In genomic region chr19:6389803-6390202, GRCm38 (mm10) we compare ENCODE assay signal across 8 mouse cellular contexts. TPM values are rescaled to one million over a fixed set of nuclear protein-coding genes. Genes with fewer than 3 reads are reported as not detected.
DNase-seq lines count a peak whose midpoint lies in the region; ATAC-seq and TF ChIP-seq lines count a peak whose summit lies in the region.

No protein-coding gene starts in this region.

- H3K9ac ChIP-seq in hindbrain, postnatal 0 days (replicated peaks; ENCODE audit: low read length) = peak overlapping the region; percentile 41

- H3K27ac ChIP-seq in gastrocnemius, adult 2 months = peak overlapping the region; percentile 98
- 0 out of 2 replicates have a peak overlapping the region, but pooled peaks have one; percentile 26 for H3K27ac ChIP-seq in hindbrain, postnatal 0 days

- no peaks in the 10 kb centered on the region for H3K36me3 ChIP-seq in hindbrain, postnatal 0 days (ENCODE audit: insufficient read depth, low read length)
- peaks cover 52% of the 10 kb centered on the region for H3K36me3 ChIP-seq in megakaryocyte, embryonic 14.5 days (replicated peaks; ENCODE audit: low read length)

- TF ChIP-seq CTCF in gastrocnemius, adult 2 months (IDR thresholded peaks at IDR 0.05) = no peak
- TF ChIP-seq CTCF in hindbrain, postnatal 0 days (IDR thresholded peaks at IDR 0.05; ENCODE audit: low read depth) = no peak

- 0 out of 2 replicates have a peak, but pooled peaks have one; percentile 26 for ATAC-seq in common myeloid progenitor, adult 5-6 weeks (replicated peaks; ENCODE audit: low read depth, poor library complexity, severe bottlenecking)
- peak; percentile 50; the same call in 1 of the 2 replicates for ATAC-seq in hindbrain, postnatal 0 days

- no peaks in the 10 kb centered on the region for H3K4me1 ChIP-seq in hindbrain, postnatal 0 days (ENCODE audit: insufficient read depth, low read length)
- peaks cover 70% of the 10 kb centered on the region for H3K4me1 ChIP-seq in megakaryocyte, embryonic 14.5 days

- WGBS in hindbrain, postnatal 0 days = 9% methylated on average over 16 of the region's 16 CpGs

- no peak for DNase-seq in gastrocnemius, adult 2 months
- no peak for DNase-seq in gastrocnemius, postnatal 36 days
- DNase-seq in hindbrain, postnatal 0 days (ENCODE audit: low spot score) = peak; percentile 48
- peak; percentile 67 for DNase-seq in thymus, postnatal 0 days (ENCODE audit: low spot score)
- DNase-seq in MN1 (ENCODE audit: low spot score) = no peak
- DNase-seq in ovary, postnatal 10 days (ENCODE audit: low spot score) = no peak

- peak overlapping the region; percentile 71 for H3K4me3 ChIP-seq in gastrocnemius, adult 2 months
- peak overlapping the region; percentile 27 for H3K4me3 ChIP-seq in hindbrain, postnatal 0 days (ENCODE audit: low read length)
- H3K4me3 ChIP-seq in megakaryocyte, embryonic 14.5 days (replicated peaks) = peak overlapping the region; percentile 85

- peak overlapping the region; percentile 55 for H3K4me2 ChIP-seq in hindbrain, postnatal 0 days (ENCODE audit: low read depth, low read length)

- intact Hi-C loops in gastrocnemius, adult 2 months (cut with DNase I) = no loop called here
- intact Hi-C loops in gastrocnemius, postnatal 36 days (cut with DNase I) = no loop called here

- no peaks in the 10 kb centered on the region for H3K27me3 ChIP-seq in hindbrain, postnatal 0 days (ENCODE audit: insufficient read depth, low read length)
- H3K27me3 ChIP-seq in megakaryocyte, embryonic 14.5 days (replicated peaks) = peaks cover 49% of the 10 kb centered on the region

- no peaks in the 10 kb centered on the region for H3K9me3 ChIP-seq in hindbrain, postnatal 0 days (ENCODE audit: low read length)
- H3K9me3 ChIP-seq in megakaryocyte, embryonic 14.5 days = no peaks in the 10 kb centered on the region

RNA-seq across cellular contexts. Expression of gene Pygm, which starts 5.6 kb away (rescaled TPM):
- over 10,000 TPM in 1 of 2 experiments, 1,000 to 10,000 TPM in 1; 6,181 to 10,031 TPM for total RNA-seq in gastrocnemius, adult 2 months (2021)
- 1,000 to 10,000 TPM; 7,725 to 8,373 TPM for total RNA-seq in gastrocnemius, postnatal 36 days (2021)
- total RNA-seq in common myeloid progenitor, adult 5-6 weeks (2017) = 0.10 and 0.87 TPM in 2 replicates
- 11.9 and 18.3 TPM in 2 replicates for total RNA-seq in hindbrain, postnatal 0 days (2014; rRNA removed)
- polyA plus RNA-seq in hindbrain, postnatal 0 days (2015; fragmentation: Nextera tagmentation; extraction: Ambion mirVana) = 10.4 and 12.6 TPM in 2 replicates
- 3.6 TPM in 1 of 2 replicates, not detected in the other for polyA plus RNA-seq in megakaryocyte, embryonic 14.5 days (2012; ENCODE audit: insufficient read depth, low replicate concordance)
- polyA plus RNA-seq in thymus, postnatal 0 days (2015; fragmentation: Nextera tagmentation; extraction: Ambion mirVana) = 4.2 and 6.3 TPM in 2 replicates

RNA-seq across cellular contexts. Expression of gene Rasgrp2, which starts 9.3 kb away (rescaled TPM):
- 10 to 100 TPM; 14.9 to 24.6 TPM for total RNA-seq in gastrocnemius, adult 2 months (2021)
- total RNA-seq in gastrocnemius, postnatal 36 days (2021) = 10 to 100 TPM; 11.6 to 25.4 TPM
- 116 and 137 TPM in 2 replicates for total RNA-seq in common myeloid progenitor, adult 5-6 weeks (2017)
- total RNA-seq in hindbrain, postnatal 0 days (2014; rRNA removed) = 250 and 283 TPM in 2 replicates
- 230 and 252 TPM in 2 replicates for polyA plus RNA-seq in hindbrain, postnatal 0 days (2015; fragmentation: Nextera tagmentation; extraction: Ambion mirVana)
- 458 and 696 TPM in 2 replicates for polyA plus RNA-seq in megakaryocyte, embryonic 14.5 days (2012; ENCODE audit: insufficient read depth, low replicate concordance)
- 195 and 206 TPM in 2 replicates for polyA plus RNA-seq in thymus, postnatal 0 days (2015; fragmentation: Nextera tagmentation; extraction: Ambion mirVana)

RNA-seq across cellular contexts. Expression of gene Sf1, which starts 26.3 kb away (rescaled TPM):
- total RNA-seq in gastrocnemius, adult 2 months (2021) = 10 to 100 TPM; 95.2 to 98.6 TPM
- 10 to 100 TPM; 75.8 to 84.5 TPM for total RNA-seq in gastrocnemius, postnatal 36 days (2021)
- 221 and 258 TPM in 2 replicates for total RNA-seq in common myeloid progenitor, adult 5-6 weeks (2017)
- total RNA-seq in hindbrain, postnatal 0 days (2014; rRNA removed) = 89.0 and 89.4 TPM in 2 replicates
- polyA plus RNA-seq in hindbrain, postnatal 0 days (2015; fragmentation: Nextera tagmentation; extraction: Ambion mirVana) = 80.2 and 84.9 TPM in 2 replicates
- polyA plus RNA-seq in megakaryocyte, embryonic 14.5 days (2012; ENCODE audit: insufficient read depth, low replicate concordance) = 1,025 and 2,643 TPM in 2 replicates
- 104 and 126 TPM in 2 replicates for polyA plus RNA-seq in thymus, postnatal 0 days (2015; fragmentation: Nextera tagmentation; extraction: Ambion mirVana)

RNA-seq across cellular contexts. Expression of gene Nrxn2, which starts 28.7 kb away (rescaled TPM):
- total RNA-seq in gastrocnemius, adult 2 months (2021) = 1 to 10 TPM in 1 of 2 experiments, under 1 TPM in 1; 0.77 to 2.0 TPM
- total RNA-seq in gastrocnemius, postnatal 36 days (2021) = 1 to 10 TPM; 1.4 to 1.7 TPM
- total RNA-seq in common myeloid progenitor, adult 5-6 weeks (2017) = not detected in 2 replicates
- total RNA-seq in hindbrain, postnatal 0 days (2014; rRNA removed) = 355 and 426 TPM in 2 replicates
- 54.4 and 60.4 TPM in 2 replicates for polyA plus RNA-seq in hindbrain, postnatal 0 days (2015; fragmentation: Nextera tagmentation; extraction: Ambion mirVana)
- polyA plus RNA-seq in megakaryocyte, embryonic 14.5 days (2012; ENCODE audit: insufficient read depth, low replicate concordance) = 0.62 and 1.5 TPM in 2 replicates
- 0.10 and 0.24 TPM in 2 replicates for polyA plus RNA-seq in thymus, postnatal 0 days (2015; fragmentation: Nextera tagmentation; extraction: Ambion mirVana)

RNA-seq across cellular contexts. Expression of gene Map4k2, which starts 48.9 kb away (rescaled TPM):
- 10 to 100 TPM; 13.1 to 14.2 TPM for total RNA-seq in gastrocnemius, adult 2 months (2021)
- total RNA-seq in gastrocnemius, postnatal 36 days (2021) = 10 to 100 TPM; 10.4 to 12.6 TPM
- 18.7 and 46.1 TPM in 2 replicates for total RNA-seq in common myeloid progenitor, adult 5-6 weeks (2017)
- total RNA-seq in hindbrain, postnatal 0 days (2014; rRNA removed) = 102 TPM in 2 replicates
- 18.6 and 21.4 TPM in 2 replicates for polyA plus RNA-seq in hindbrain, postnatal 0 days (2015; fragmentation: Nextera tagmentation; extraction: Ambion mirVana)
- 9.3 and 21.8 TPM in 2 replicates for polyA plus RNA-seq in megakaryocyte, embryonic 14.5 days (2012; ENCODE audit: insufficient read depth, low replicate concordance)
- 49.6 and 57.3 TPM in 2 replicates for polyA plus RNA-seq in thymus, postnatal 0 days (2015; fragmentation: Nextera tagmentation; extraction: Ambion mirVana)

Comparison
In these comparisons a context has a peak if more than half of its experiments do, and no peak if none do; other contexts are left out.
1. DNase-seq: peak in hindbrain, postnatal 0 days (single experiment) and thymus, postnatal 0 days (single experiment); none in gastrocnemius, adult 2 months (single experiment), gastrocnemius, postnatal 36 days (0 of 2), MN1 (single experiment) and ovary, postnatal 10 days (single experiment).
2. H3K4me3 ChIP-seq: peak in every context shown above with its lines; median percentile 85 in megakaryocyte, embryonic 14.5 days; 71 in gastrocnemius, adult 2 months; 27 in hindbrain, postnatal 0 days.
3. RNA of gene Pygm, which starts 5.6 kb away (total RNA-seq): 6,181 to 10,031 TPM in gastrocnemius, adult 2 months and 7,725 to 8,373 TPM in gastrocnemius, postnatal 36 days; 11.9 to 18.3 TPM in hindbrain, postnatal 0 days and 0.10 to 0.87 TPM in common myeloid progenitor, adult 5-6 weeks; every median in the first group is over 100 times any median in the second.